Mouse (Mus musculus): Measurements from ENCODE around the gene Ninj2.

Ninj2 gene

GRCm38 (mm10) chr6:120094091-120094776 is 1.1 kb downstream of the Ninj2 start:
- peak; percentile 43 for DNase-seq (ENCODE audit: low read depth, low spot score)

GRCm38 (mm10) chr6:120095096-120095495 is 1.9 kb downstream of the Ninj2 start:
- DNase-seq (ENCODE audit: low read depth, low spot score) = no peak

GRCm38 (mm10) chr6:120095501-120095900 is 2.4 kb downstream of the Ninj2 start:
- DNase-seq (ENCODE audit: low read depth, low spot score) = no peak

GRCm38 (mm10) chr6:120099392-120099791 is 6.2 kb downstream of the Ninj2 start:
- peak; percentile 84 for DNase-seq (ENCODE audit: low read depth, low spot score)

GRCm38 (mm10) chr6:120101221-120101620 is 8.1 kb downstream of the Ninj2 start:
- no peak for DNase-seq (ENCODE audit: low read depth, low spot score)

GRCm38 (mm10) chr6:120101996-120102395 is 8.8 kb downstream of the Ninj2 start:
- no peak for DNase-seq (ENCODE audit: low read depth, low spot score)

GRCm38 (mm10) chr6:120103104-120103503 is 10.0 kb downstream of the Ninj2 start:
- DNase-seq (ENCODE audit: low read depth, low spot score) = no peak

GRCm38 (mm10) chr6:120105055-120105454 is 11.9 kb downstream of the Ninj2 start:
- no peak for DNase-seq (ENCODE audit: low read depth, low spot score)

- DNase-seq (ENCODE audit: low read depth, low spot score) = no peak
Measured at GRCm38 (mm10) chr6:120107586-120107985, 14.4 kb downstream of the Ninj2 start.

GRCm38 (mm10) chr6:120108061-120108460 is 14.9 kb downstream of the Ninj2 start:
- DNase-seq (ENCODE audit: low read depth, low spot score) = no peak

- peak; percentile 41 for DNase-seq (ENCODE audit: low read depth, low spot score)
Measured at GRCm38 (mm10) chr6:120109173-120109572, 16.0 kb downstream of the Ninj2 start.

- no peak for DNase-seq (ENCODE audit: low read depth, low spot score)
Measured at GRCm38 (mm10) chr6:120109932-120110331, 16.8 kb downstream of the Ninj2 start.

GRCm38 (mm10) chr6:120110738-120111409 is 17.7 kb downstream of the Ninj2 start:
- no peak for DNase-seq (ENCODE audit: low read depth, low spot score)

- no peak for DNase-seq (ENCODE audit: low read depth, low spot score)
Measured at GRCm38 (mm10) chr6:120111410-120111783, 18.2 kb downstream of the Ninj2 start.

- DNase-seq (ENCODE audit: low read depth, low spot score) = peak; percentile 90
Measured at GRCm38 (mm10) chr6:120111984-120112803, 19.0 kb downstream of the Ninj2 start.

GRCm38 (mm10) chr6:120113856-120114255 is 20.7 kb downstream of the Ninj2 start:
- DNase-seq (ENCODE audit: low read depth, low spot score) = no peak

GRCm38 (mm10) chr6:120114271-120114670 is 21.1 kb downstream of the Ninj2 start:
- no peak for DNase-seq (ENCODE audit: low read depth, low spot score)

- DNase-seq (ENCODE audit: low read depth, low spot score) = no peak
Measured at GRCm38 (mm10) chr6:120114698-120115097, 21.5 kb downstream of the Ninj2 start.

GRCm38 (mm10) chr6:120115443-120115842 is 22.3 kb downstream of the Ninj2 start:
- DNase-seq (ENCODE audit: low read depth, low spot score) = no peak

GRCm38 (mm10) chr6:120119824-120120223 is 26.7 kb downstream of the Ninj2 start:
- DNase-seq (ENCODE audit: low read depth, low spot score) = no peak

GRCm38 (mm10) chr6:120124688-120125087 is 31.5 kb downstream of the Ninj2 start:
- no peak for DNase-seq (ENCODE audit: low read depth, low spot score)

- DNase-seq (ENCODE audit: low read depth, low spot score) = peak; percentile 94
Measured at GRCm38 (mm10) chr6:120126456-120126855, 33.3 kb downstream of the Ninj2 start.

Data from ES-CJ7 (cell line).